Mouse (Mus musculus) heart, adult 2 months (tissue): ENCODE data around the gene Il21r.

Source experiments
- CTCF ChIP-seq: fragments of 200-600 bp; IDR thresholded peaks from 2 replicates; pipeline ENCODE4 v1.8.1; 2022; ENCODE audit warnings: antibody characterized with exemption, mild to moderate bottlenecking, moderate library complexity
- EP300 ChIP-seq: fragments of 200-500 bp; IDR thresholded peaks from 2 replicates; pipeline ENCODE4 v1.6.1; 2011; ENCODE audit warnings: low read depth, low read length, control low read depth; ENCODE audit not compliant: insufficient read depth
- POLR2A ChIP-seq: fragments of 200-500 bp; IDR thresholded peaks from 2 replicates; pipeline ENCODE4 v1.6.1; 2011; ENCODE audit warnings: mild to moderate bottlenecking, low read depth, low read length, control low read depth; ENCODE audit not compliant: insufficient read depth

DNA sequence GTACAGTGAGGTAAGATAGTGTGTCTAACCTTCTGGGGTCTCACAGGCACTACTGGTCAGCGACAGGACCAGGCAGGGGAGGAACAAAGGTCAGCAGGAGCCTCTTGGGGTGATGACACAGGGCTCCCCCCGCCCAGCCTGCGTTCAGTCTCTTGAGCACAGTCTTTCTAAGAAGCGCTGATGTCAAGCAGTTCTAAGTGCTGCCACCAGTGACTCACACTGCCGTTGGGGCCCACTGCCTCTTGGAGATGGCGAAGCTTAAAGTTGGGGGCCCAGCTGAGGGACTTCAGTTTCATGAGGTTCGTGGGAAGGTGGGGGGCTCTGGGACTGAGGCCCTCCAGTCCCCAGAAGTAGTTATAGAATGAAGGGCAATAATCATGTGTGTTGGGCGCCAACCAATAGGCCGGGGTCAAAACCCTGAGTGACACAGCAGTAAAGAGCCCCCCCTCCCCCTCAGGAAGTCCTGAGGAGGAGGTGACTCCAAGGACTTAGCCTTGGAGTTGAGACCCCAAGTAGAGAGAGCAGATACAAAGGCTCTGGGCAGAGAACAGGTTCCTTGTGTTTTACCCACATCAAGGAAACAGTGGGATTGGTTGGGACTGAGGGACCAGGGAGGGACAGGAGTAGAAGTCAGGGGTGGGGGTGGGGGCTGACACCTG is 48.6 kb upstream of the Il21r start:
- TF ChIP-seq CTCF (no peak), POLR2A (no peak), EP300 (no peak)
